Mouse (Mus musculus) embryonic facial prominence, embryonic 13.5 days (tissue): Measurements from ENCODE around the gene Dnajc28. TPM values are rescaled to one million over a fixed set of nuclear protein-coding genes. Genes with fewer than 3 reads are reported as not detected.

Source experiments
- ATAC-seq: fragments of 200-750 bp; cut with Nextera tagmentation; 2 replicates; pipeline ENCODE4 v1.8.0; 2017; ENCODE audit warnings: low read depth; ENCODE audit not compliant: insufficient number of reproducible peaks, insufficient read depth, low FRiP score, low TSS enrichment
- H3K27ac ChIP-seq: fragments of 300-500 bp; sonication (generic); 2 replicates; pipeline ENCODE4 v1.5.1; 2015; ENCODE audit warnings: moderate library complexity, mild to moderate bottlenecking, inconsistent platforms
- H3K27me3 ChIP-seq: fragments of 300-500 bp; sonication (generic); 2 replicates; pipeline ENCODE4 v1.6.1; 2015; ENCODE audit warnings: mild to moderate bottlenecking, inconsistent platforms
- H3K36me3 ChIP-seq: fragments of 300-500 bp; sonication (generic); 2 replicates; pipeline ENCODE4 v1.6.1; 2015; ENCODE audit warnings: mild to moderate bottlenecking, inconsistent platforms
- H3K4me1 ChIP-seq: fragments of 300-500 bp; sonication (generic); 2 replicates; pipeline ENCODE4 v1.6.1; 2015; ENCODE audit warnings: inconsistent platforms
- H3K4me2 ChIP-seq: fragments of 300-500 bp; sonication (generic); 2 replicates; pipeline ENCODE4 v1.6.1; 2015; ENCODE audit warnings: moderate library complexity, mild to moderate bottlenecking, inconsistent platforms
- H3K4me3 ChIP-seq: fragments of 300-500 bp; sonication (generic); 2 replicates; pipeline ENCODE4 v1.5.1; 2015; ENCODE audit warnings: mild to moderate bottlenecking, inconsistent platforms
- H3K9ac ChIP-seq: fragments of 300-500 bp; sonication (generic); 2 replicates; pipeline ENCODE4 v1.6.1; 2015; ENCODE audit warnings: mild to moderate bottlenecking, inconsistent platforms
- H3K9me3 ChIP-seq: fragments of 300-500 bp; sonication (generic); 2 replicates; pipeline ENCODE4 v1.6.1; 2016; ENCODE audit warnings: inconsistent platforms
- WGBS: fragments of 180-500 bp; shearing (Covaris S2); methylation state at CpG from one replicate; pipeline ENCODE4 v1.1.7; 2015; ENCODE audit warnings: mixed read lengths; 5-methylcytosine and 5-hydroxymethylcytosine counted together
- polyA plus RNA-seq: library from polyadenylated mRNA; unstranded; fragments of >200 nt; fragmentation: Nextera tagmentation; extraction: Ambion mirVana; gene quantifications from 2 replicates; pipeline ENCODE4 v1.2.1, GENCODE M21; 2015

The Dnajc28 gene
- 3.5 and 7.1 TPM in 2 replicates for polyA plus RNA-seq

DNA sequence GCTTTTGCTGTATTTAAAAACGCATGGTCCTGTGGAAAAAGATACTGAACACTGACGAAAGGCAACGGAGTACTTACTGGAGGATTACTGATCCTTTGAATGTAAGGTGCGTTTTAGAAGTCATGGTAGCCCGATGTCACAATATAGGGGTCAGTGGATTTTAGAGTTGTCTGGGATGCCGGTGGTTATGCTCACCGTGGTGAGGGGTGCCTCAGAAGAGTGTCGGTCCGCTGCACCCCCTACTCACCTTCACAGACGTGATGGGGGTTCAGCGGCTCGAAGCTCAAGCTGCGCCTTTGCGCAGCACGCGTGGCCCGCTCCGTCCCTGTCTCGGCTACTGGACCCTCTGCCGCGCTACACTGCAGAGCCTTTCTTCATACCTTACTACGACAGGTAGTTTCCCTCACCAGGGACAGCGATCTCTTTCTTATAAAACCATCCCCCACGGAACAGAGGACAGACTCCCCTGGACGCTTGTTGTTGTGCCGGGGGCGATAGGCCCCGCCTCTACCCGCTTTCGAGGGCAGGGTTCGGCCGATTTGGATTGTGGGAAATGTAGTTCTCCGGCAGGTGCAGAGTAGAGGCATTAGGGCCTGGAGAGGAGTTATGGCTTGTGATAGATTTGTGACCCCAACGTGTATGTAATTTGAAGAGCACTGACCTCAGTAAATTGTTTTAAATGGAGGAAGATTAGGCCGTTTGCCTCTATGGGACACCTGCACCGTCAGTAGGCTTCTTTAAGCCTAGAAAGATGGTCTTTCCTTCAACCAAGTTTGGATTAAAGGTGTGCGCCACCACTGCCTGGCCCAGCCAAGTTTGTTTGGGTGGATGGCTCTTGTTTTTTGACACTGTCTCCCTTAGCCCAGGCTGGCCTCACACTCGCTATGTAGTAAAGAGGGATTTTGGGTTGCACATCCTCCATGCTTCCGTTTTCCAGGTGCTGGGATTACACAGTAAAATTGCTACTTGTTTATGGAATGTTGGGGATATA, at the start of gene Dnajc28:
Gene Dnajc28, minus strand, starts transcription at position 516 of the 991 bp plus-strand sequence.
- Histone ChIP-seq H3K27me3 (no peaks in the 10 kb centered on the region), H3K4me2 (peak within 1 kb of the TSS; percentile 87), H3K27ac (no peak within 1 kb of the TSS), H3K4me1 (0 out of 2 replicates have a peak, but pooled peaks cover 5% of the 10 kb centered on the region), H3K4me3 (peak within 1 kb of the TSS; percentile 66), H3K36me3 (peaks cover 42% of the 10 kb centered on the region), H3K9ac (peak within 1 kb of the TSS; percentile 74), H3K9me3 (no peaks in the 10 kb centered on the region)
- peak; percentile 83; the same call in 1 of the 2 replicates for ATAC-seq
- 9% methylated on average over 39 of the region's 39 CpGs for WGBS

DNA sequence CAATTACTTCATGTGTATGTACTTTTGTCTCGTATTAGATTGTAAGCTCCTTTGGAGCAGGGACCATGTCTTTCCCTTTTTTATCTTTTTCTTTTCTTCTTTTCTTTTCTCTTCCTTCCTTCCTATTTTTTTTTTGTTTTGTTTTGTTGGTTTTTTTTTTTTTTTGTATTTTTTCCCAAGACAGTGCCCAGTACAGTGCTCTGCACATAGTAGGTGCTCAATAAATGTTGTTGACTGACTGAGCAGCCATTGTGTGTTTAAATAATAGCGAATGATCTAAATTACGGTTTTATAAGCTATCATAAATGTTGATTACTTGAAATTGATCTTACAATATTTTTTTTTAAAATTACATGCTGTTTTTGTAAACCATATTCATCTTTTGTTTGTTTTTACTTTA, 45.0 kb upstream of the Dnajc28 start:
- no peak overlapping the region for H3K27ac ChIP-seq
- H3K4me2 ChIP-seq, result no peak overlapping the region
- WGBS, result 92% methylated on average over 3 of the region's 3 CpGs
- 0 out of 2 replicates have a peak, but pooled peaks cover 2% of the 10 kb centered on the region for H3K4me1 ChIP-seq
- no peak overlapping the region for H3K9ac ChIP-seq
- no peaks in the 10 kb centered on the region; the same call in 1 of the 2 replicates for H3K9me3 ChIP-seq
- peaks cover 83% of the 10 kb centered on the region for H3K36me3 ChIP-seq
- no peak for ATAC-seq
- no peak overlapping the region for H3K4me3 ChIP-seq
- H3K27me3 ChIP-seq, result no peaks in the 10 kb centered on the region

GRCm38 (mm10) chr16:91662336-91662735, 43.5 kb upstream of the Dnajc28 start:
- H3K4me3 ChIP-seq, result no peak overlapping the region
- no peaks in the 10 kb centered on the region for H3K27me3 ChIP-seq
- no peak for ATAC-seq
- no peak overlapping the region for H3K4me2 ChIP-seq
- H3K9ac ChIP-seq, result no peak overlapping the region
- no peak overlapping the region for H3K27ac ChIP-seq
- 95% methylated on average over 16 of the region's 16 CpGs for WGBS
- H3K4me1 ChIP-seq, result 0 out of 2 replicates have a peak, but pooled peaks cover 2% of the 10 kb centered on the region
- no peaks in the 10 kb centered on the region; the same call in 1 of the 2 replicates for H3K9me3 ChIP-seq
- peaks cover 92% of the 10 kb centered on the region for H3K36me3 ChIP-seq

GRCm38 (mm10) chr16:91661397-91661796, 42.6 kb upstream of the Dnajc28 start:
- Histone ChIP-seq H3K4me2 (no peak overlapping the region), H3K9ac (no peak overlapping the region), H3K4me1 (0 out of 2 replicates have a peak, but pooled peaks cover 2% of the 10 kb centered on the region), H3K27ac (no peak overlapping the region), H3K36me3 (peaks cover 92% of the 10 kb centered on the region), H3K27me3 (no peaks in the 10 kb centered on the region), H3K9me3 (no peaks in the 10 kb centered on the region; the same call in 1 of the 2 replicates), H3K4me3 (no peak overlapping the region)
- no peak for ATAC-seq
- 75% methylated on average over 1 of the region's 1 CpGs for WGBS

- no peak overlapping the region for H3K4me2 ChIP-seq
- no peaks in the 10 kb centered on the region for H3K27me3 ChIP-seq
- no peak overlapping the region for H3K27ac ChIP-seq
- H3K36me3 ChIP-seq, result peaks cover 93% of the 10 kb centered on the region
- no peak overlapping the region for H3K4me3 ChIP-seq
- 97% methylated on average over 20 of the region's 20 CpGs for WGBS
- H3K9ac ChIP-seq, result no peak overlapping the region
- 0 out of 2 replicates have a peak, but pooled peaks cover 2% of the 10 kb centered on the region for H3K4me1 ChIP-seq
- no peaks in the 10 kb centered on the region; the same call in 1 of the 2 replicates for H3K9me3 ChIP-seq
- no peak for ATAC-seq
These were observed 41.0 kb upstream of the Dnajc28 start for GRCm38 (mm10) chr16:91659798-91660197.

DNA sequence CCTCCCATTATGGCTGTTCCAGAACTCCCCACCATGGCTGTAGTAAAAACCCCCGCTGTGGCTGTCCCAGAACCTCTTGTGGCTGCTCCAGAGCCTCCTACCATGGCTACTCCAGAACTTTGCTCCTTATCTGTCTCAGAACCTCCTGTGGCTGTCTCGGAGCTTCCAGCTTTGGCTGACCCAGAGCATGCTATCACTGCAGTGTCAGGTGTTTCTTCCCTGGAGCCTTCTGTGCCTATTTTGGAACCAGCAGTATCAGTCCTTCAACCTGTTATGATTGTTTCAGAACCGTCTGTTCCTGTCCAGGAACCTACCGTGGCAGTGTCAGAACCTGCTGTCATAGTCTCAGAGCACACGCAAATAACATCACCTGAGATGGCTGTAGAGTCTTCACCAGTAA, 39.6 kb upstream of the Dnajc28 start:
- no peak overlapping the region for H3K9ac ChIP-seq
- H3K36me3 ChIP-seq, result peaks cover 93% of the 10 kb centered on the region
- no peaks in the 10 kb centered on the region; the same call in 1 of the 2 replicates for H3K9me3 ChIP-seq
- no peaks in the 10 kb centered on the region for H3K27me3 ChIP-seq
- 0 out of 2 replicates have a peak, but pooled peaks cover 2% of the 10 kb centered on the region for H3K4me1 ChIP-seq
- no peak for ATAC-seq
- no peak overlapping the region for H3K4me2 ChIP-seq
- no peak overlapping the region for H3K27ac ChIP-seq
- no peak overlapping the region for H3K4me3 ChIP-seq
- 94% methylated on average over 5 of the region's 5 CpGs for WGBS

DNA sequence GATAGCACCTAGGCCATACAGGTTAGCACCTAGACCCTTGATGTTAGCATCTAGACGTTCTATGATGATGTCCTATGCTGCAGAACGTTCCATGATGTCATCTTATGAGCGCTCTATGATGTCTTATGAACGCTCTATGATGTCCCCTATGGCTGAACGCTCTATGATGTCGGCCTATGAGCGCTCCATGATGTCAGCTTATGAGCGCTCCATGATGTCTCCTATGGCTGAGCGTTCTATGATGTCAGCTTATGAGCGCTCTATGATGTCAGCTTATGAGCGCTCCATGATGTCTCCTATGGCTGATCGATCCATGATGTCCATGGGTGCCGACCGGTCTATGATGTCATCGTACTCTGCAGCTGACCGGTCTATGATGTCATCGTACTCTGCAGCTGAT, 38.5 kb upstream of the Dnajc28 start:
- H3K36me3 ChIP-seq, result peaks cover 90% of the 10 kb centered on the region
- 97% methylated on average over 17 of the region's 17 CpGs for WGBS
- no peak overlapping the region for H3K27ac ChIP-seq
- H3K4me3 ChIP-seq, result no peak overlapping the region
- no peak overlapping the region for H3K9ac ChIP-seq
- H3K27me3 ChIP-seq, result no peaks in the 10 kb centered on the region
- ATAC-seq, result 0 out of 2 replicates have a peak, but pooled peaks have one; percentile 43
- no peaks in the 10 kb centered on the region; the same call in 1 of the 2 replicates for H3K9me3 ChIP-seq
- H3K4me1 ChIP-seq, result 0 out of 2 replicates have a peak, but pooled peaks cover 6% of the 10 kb centered on the region
- no peak overlapping the region for H3K4me2 ChIP-seq

GRCm38 (mm10) chr16:91655285-91655684, 36.5 kb upstream of the Dnajc28 start:
- Histone ChIP-seq H3K9ac (no peak overlapping the region), H3K27me3 (no peaks in the 10 kb centered on the region), H3K36me3 (peaks cover 85% of the 10 kb centered on the region), H3K4me1 (peaks cover 10% of the 10 kb centered on the region; the same call in 1 of the 2 replicates), H3K27ac (no peak overlapping the region), H3K4me3 (no peak overlapping the region), H3K9me3 (no peaks in the 10 kb centered on the region; the same call in 1 of the 2 replicates), H3K4me2 (no peak overlapping the region)
- ATAC-seq, result no peak
- WGBS, result 97% methylated on average over 9 of the region's 9 CpGs

- WGBS, result 86% methylated on average over 3 of the region's 3 CpGs
- Histone ChIP-seq H3K4me2 (no peak overlapping the region), H3K27ac (no peak overlapping the region), H3K4me1 (peaks cover 14% of the 10 kb centered on the region), H3K27me3 (no peaks in the 10 kb centered on the region), H3K36me3 (peaks cover 54% of the 10 kb centered on the region), H3K4me3 (no peak overlapping the region), H3K9ac (no peak overlapping the region), H3K9me3 (no peaks in the 10 kb centered on the region)
- no peak for ATAC-seq
These were observed 33.4 kb upstream of the Dnajc28 start for GRCm38 (mm10) chr16:91652191-91652590.

- Histone ChIP-seq H3K4me3 (no peak overlapping the region), H3K4me1 (peaks cover 16% of the 10 kb centered on the region), H3K27ac (no peak overlapping the region), H3K4me2 (peak overlapping the region; percentile 33), H3K9ac (no peak overlapping the region), H3K36me3 (peaks cover 30% of the 10 kb centered on the region), H3K27me3 (no peaks in the 10 kb centered on the region), H3K9me3 (no peaks in the 10 kb centered on the region)
- ATAC-seq, result no peak
These were observed 31.0 kb upstream of the Dnajc28 start for GRCm38 (mm10) chr16:91649781-91650180.

DNA sequence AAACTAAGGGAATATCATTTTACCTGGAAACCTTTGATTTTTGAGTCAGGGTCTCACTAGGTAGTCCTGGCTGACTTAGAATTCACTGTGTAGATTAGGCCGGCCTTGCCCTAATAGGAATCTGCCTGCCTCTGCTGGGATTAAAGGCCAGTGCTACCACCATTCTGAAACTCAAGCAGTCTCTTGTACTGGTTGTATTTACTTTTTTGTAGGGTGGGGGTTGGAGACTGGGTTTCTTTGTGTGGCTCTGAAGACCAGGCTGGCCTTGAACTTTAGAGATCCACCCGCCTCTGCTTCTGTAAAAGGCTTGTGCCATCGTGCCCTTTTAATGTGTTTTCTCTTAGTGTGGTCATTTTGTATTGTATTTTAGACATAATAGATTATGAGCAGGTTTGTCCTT, 30.4 kb upstream of the Dnajc28 start:
- H3K4me3 ChIP-seq, result peak overlapping the region; percentile 79
- 65% methylated on average over 3 of the region's 3 CpGs for WGBS
- no peak for ATAC-seq
- H3K36me3 ChIP-seq, result peaks cover 26% of the 10 kb centered on the region
- H3K9me3 ChIP-seq, result no peaks in the 10 kb centered on the region
- H3K4me1 ChIP-seq, result peaks cover 18% of the 10 kb centered on the region
- peak overlapping the region; percentile 62 for H3K9ac ChIP-seq
- peak overlapping the region; percentile 70 for H3K4me2 ChIP-seq
- no peak overlapping the region for H3K27ac ChIP-seq
- H3K27me3 ChIP-seq, result no peaks in the 10 kb centered on the region
